Mouse (Mus musculus) stomach, postnatal 0 days (tissue): ENCODE data around the gene Gpr18. TPM values are rescaled to one million over a fixed set of nuclear protein-coding genes. Genes with fewer than 3 reads are reported as not detected.

Experiments
- ATAC-seq: fragments of 200-750 bp; cut with Nextera tagmentation; 2 replicates; pipeline ENCODE4 v1.8.0; 2017; ENCODE audit not compliant: low FRiP score, low TSS enrichment
- DNase-seq: peaks from one replicate; pipeline ENCODE4 v3.0.0-alpha.2; 2016; ENCODE audit warnings: low spot score
- H3K27ac ChIP-seq: fragments of 300-500 bp; sonication (generic); replicated peaks from 2 replicates; pipeline ENCODE4 v1.5.1; 2014; ENCODE audit warnings: mild to moderate bottlenecking, control low read depth
- H3K27me3 ChIP-seq: fragments of 300-500 bp; sonication (generic); 2 replicates; pipeline ENCODE4 v1.6.1; 2014; ENCODE audit warnings: low read length; ENCODE audit not compliant: control insufficient read depth, insufficient read depth
- H3K36me3 ChIP-seq: fragments of 300-500 bp; sonication (generic); 2 replicates; pipeline ENCODE4 v1.6.1; 2014; ENCODE audit warnings: low read length, mixed read lengths; ENCODE audit not compliant: control insufficient read depth, insufficient read depth
- H3K4me1 ChIP-seq: fragments of 300-500 bp; sonication (generic); replicated peaks from 2 replicates; pipeline ENCODE4 v1.6.1; 2014; ENCODE audit warnings: antibody characterized with exemption; ENCODE audit not compliant: control insufficient read depth, insufficient read depth
- H3K4me2 ChIP-seq: fragments of 300-500 bp; sonication (generic); replicated peaks from 2 replicates; pipeline ENCODE4 v1.6.1; 2014; ENCODE audit warnings: low read depth, mild to moderate bottlenecking, control low read depth, moderate library complexity
- H3K4me3 ChIP-seq: fragments of 300-500 bp; sonication (generic); 2 replicates; pipeline ENCODE4 v1.5.1; 2014; ENCODE audit warnings: low read depth, low read length, control low read depth
- H3K9ac ChIP-seq: fragments of 300-500 bp; sonication (generic); 2 replicates; pipeline ENCODE4 v1.6.1; 2014; ENCODE audit warnings: mild to moderate bottlenecking, low read length, control low read depth, mixed read lengths
- H3K9me3 ChIP-seq: fragments of 300-500 bp; sonication (generic); 2 replicates; pipeline ENCODE4 v1.6.1; 2016; ENCODE audit warnings: low read length; ENCODE audit not compliant: control insufficient read depth
- CTCF ChIP-seq: IDR thresholded peaks from 2 replicates; pipeline ENCODE4 v1.5.1; 2016; ENCODE audit warnings: antibody characterized with exemption, low read depth, mild to moderate bottlenecking, moderate library complexity
- EP300 ChIP-seq: optimal IDR thresholded peaks from 2 replicates; pipeline ENCODE3; 2016; ENCODE audit warnings: antibody characterized with exemption
- whole genome bisulfite sequencing: fragments of 180-500 bp; shearing (Covaris S2); extraction: QIAGEN DNeasy Blood & Tissue Kit; methylation state at CpG from one replicate; pipeline ENCODE4 v1.1.7; 2014; 5-methylcytosine and 5-hydroxymethylcytosine counted together
- polyA plus RNA-seq: library from polyadenylated mRNA; unstranded; fragments of >200 nt; fragmentation: Nextera tagmentation; extraction: Ambion mirVana; gene quantifications from 2 replicates; pipeline ENCODE4 v1.2.1, GENCODE M21; 2015

Gpr18 gene
- polyA plus RNA-seq, 1 experiment from 2014 or later: 0.06 TPM

DNA sequence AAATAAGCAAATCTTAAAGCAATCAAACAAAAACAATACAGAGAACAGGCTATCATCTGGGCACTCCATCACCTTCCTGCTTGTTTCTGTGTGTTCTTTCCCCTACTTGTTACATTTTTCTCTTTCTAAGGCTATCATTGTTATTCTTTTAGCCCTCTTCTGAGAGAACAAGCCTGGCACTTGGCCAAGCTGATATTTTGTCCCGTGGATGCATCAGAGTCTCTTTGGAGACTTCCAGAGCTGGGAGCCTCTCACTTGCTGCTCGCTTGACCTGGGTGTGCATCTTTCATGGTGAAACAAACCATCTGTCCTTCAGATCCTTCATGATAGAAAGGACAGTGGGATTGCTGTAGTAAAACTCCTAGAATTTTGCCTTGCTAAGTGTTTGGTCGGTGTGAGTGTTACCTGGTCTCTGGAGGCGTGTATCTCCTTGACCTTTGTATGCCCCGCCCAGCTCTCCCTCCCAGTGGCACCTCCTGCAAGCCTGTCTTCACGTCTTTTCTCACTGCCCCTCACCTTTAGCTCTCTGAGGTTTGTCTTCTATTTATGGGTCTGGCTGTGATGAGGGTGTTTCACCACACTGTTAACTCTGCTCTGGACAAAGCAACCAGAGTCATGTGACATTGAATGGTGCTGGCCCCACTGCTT lies 31.3 kb downstream of the Gpr18 start:
- no peak overlapping the region for H3K4me2 ChIP-seq
- no peaks in the 10 kb centered on the region for H3K27me3 ChIP-seq
- H3K4me1 ChIP-seq: peaks cover 3% of the 10 kb centered on the region; the same call in 1 of the 2 replicates

GRCm38 (mm10) chr14:121881211-121881610 lies 34.4 kb downstream of the Gpr18 start:
- H3K9me3 ChIP-seq: no peaks in the 10 kb centered on the region
- WGBS: 74% methylated on average over 7 of the region's 7 CpGs
- no peaks in the 10 kb centered on the region for H3K36me3 ChIP-seq
- TF ChIP-seq CTCF (no peak), EP300 (no peak)
- no peak overlapping the region for H3K27ac ChIP-seq
- ATAC-seq (no peak), DNase-seq (no peak)
- peaks cover 3% of the 10 kb centered on the region; the same call in 1 of the 2 replicates for H3K4me1 ChIP-seq
- H3K27me3 ChIP-seq: no peaks in the 10 kb centered on the region
- no peak overlapping the region for H3K4me2 ChIP-seq
- H3K9ac ChIP-seq: no peak overlapping the region
- H3K4me3 ChIP-seq: no peak overlapping the region

More for the DNA sequence above, 31.3 kb downstream of the Gpr18 start:
- Histone ChIP-seq H3K27ac (no peak overlapping the region), H3K36me3 (no peaks in the 10 kb centered on the region), H3K4me3 (no peak overlapping the region), H3K9me3 (no peaks in the 10 kb centered on the region), H3K9ac (no peak overlapping the region)
- 32% methylated on average over 6 of the region's 6 CpGs for WGBS
- peak; percentile 33; the same call in 1 of the 2 replicates for ATAC-seq
- DNase-seq: peak; percentile 27
- no peak for TF ChIP-seq CTCF
- no peak for TF ChIP-seq EP300

- no peaks in the 10 kb centered on the region for H3K27me3 ChIP-seq
- H3K27ac ChIP-seq: peak overlapping the region; percentile 93
- no peaks in the 10 kb centered on the region for H3K36me3 ChIP-seq
- peak overlapping the region; percentile 92 for H3K9ac ChIP-seq
- H3K4me2 ChIP-seq: peak overlapping the region; percentile 97
- TF ChIP-seq CTCF (no peak), EP300 (no peak)
- peak overlapping the region; percentile 97 for H3K4me3 ChIP-seq
- WGBS: 7% methylated on average over 16 of the region's 16 CpGs
- H3K4me1 ChIP-seq: peaks cover 3% of the 10 kb centered on the region; the same call in 1 of the 2 replicates
- peak; percentile 56 for DNase-seq
- H3K9me3 ChIP-seq: no peaks in the 10 kb centered on the region
- ATAC-seq: no peak
Measured at GRCm38 (mm10) chr14:121879266-121879840, 36.2 kb downstream of the Gpr18 start.

- Histone ChIP-seq H3K9ac (peak overlapping the region; percentile 92), H3K4me3 (peak overlapping the region; percentile 97), H3K27me3 (no peaks in the 10 kb centered on the region), H3K36me3 (no peaks in the 10 kb centered on the region), H3K27ac (peak overlapping the region; percentile 93), H3K4me1 (peaks cover 3% of the 10 kb centered on the region; the same call in 1 of the 2 replicates), H3K4me2 (peak overlapping the region; percentile 97), H3K9me3 (no peaks in the 10 kb centered on the region)
- under 1% methylated on average over 22 of the region's 27 CpGs for WGBS
- TF ChIP-seq EP300 (no peak), CTCF (no peak)
- DNase-seq (no peak), ATAC-seq (peak; percentile 28)
Measured at GRCm38 (mm10) chr14:121878859-121879206, 36.7 kb downstream of the Gpr18 start.

- DNase-seq (peak; percentile 99), ATAC-seq (peak; percentile 100)
- Histone ChIP-seq H3K4me1 (peaks cover 3% of the 10 kb centered on the region; the same call in 1 of the 2 replicates), H3K9ac (peak within 1 kb of the TSS; percentile 92), H3K27me3 (no peaks in the 10 kb centered on the region), H3K36me3 (no peaks in the 10 kb centered on the region), H3K27ac (peak within 1 kb of the TSS; percentile 93), H3K4me2 (peak within 1 kb of the TSS; percentile 97), H3K9me3 (no peaks in the 10 kb centered on the region), H3K4me3 (peak within 1 kb of the TSS; percentile 97)
- TF ChIP-seq EP300 (no peak), CTCF (peak; percentile 33; the same call in 1 of the 2 replicates)
- 1% methylated on average over 52 of the region's 61 CpGs for WGBS
Measured at GRCm38 (mm10) chr14:121878176-121878858, 37.3 kb downstream of the Gpr18 start, which contains the start of gene Ubac2. Gene Ubac2 (plus strand): TSS chr14:121878620.
